Mouse (Mus musculus) forebrain, embryonic 12.5 days (tissue): ENCODE results near the gene Slc9b1. TPM values are rescaled to one million over a fixed set of nuclear protein-coding genes. Genes with fewer than 3 reads are reported as not detected.

ENCODE experiments used
- ATAC-seq: fragments of 200-750 bp; cut with Nextera tagmentation; 2 replicates; pipeline ENCODE4 v1.8.0; 2017; ENCODE audit warnings: moderate TSS enrichment; ENCODE audit not compliant: low FRiP score
- H3K27ac ChIP-seq: fragments of 300-500 bp; sonication (generic); 2 replicates; pipeline ENCODE4 v1.5.1; 2016; ENCODE audit warnings: mild to moderate bottlenecking
- H3K27me3 ChIP-seq: fragments of 300-500 bp; sonication (generic); 2 replicates; pipeline ENCODE4 v1.6.1; 2016; ENCODE audit warnings: mild to moderate bottlenecking
- H3K36me3 ChIP-seq: fragments of 300-500 bp; sonication (generic); replicated peaks from 2 replicates; pipeline ENCODE4 v1.6.1; 2016; ENCODE audit warnings: mild to moderate bottlenecking
- H3K4me1 ChIP-seq: fragments of 300-500 bp; sonication (generic); 2 replicates; pipeline ENCODE4 v1.6.1; 2016
- H3K4me2 ChIP-seq: fragments of 300-500 bp; sonication (generic); 2 replicates; pipeline ENCODE4 v1.6.1; 2016; ENCODE audit warnings: mild to moderate bottlenecking, moderate library complexity
- H3K4me3 ChIP-seq: fragments of 300-500 bp; sonication (generic); replicated peaks from 2 replicates; pipeline ENCODE4 v1.5.1; 2016; ENCODE audit warnings: mild to moderate bottlenecking
- H3K9ac ChIP-seq: fragments of 300-500 bp; sonication (generic); 2 replicates; pipeline ENCODE4 v1.6.1; 2016; ENCODE audit warnings: mild to moderate bottlenecking
- H3K9me3 ChIP-seq: fragments of 300-500 bp; sonication (generic); 2 replicates; pipeline ENCODE4 v1.6.1; 2016
- WGBS: fragments of 180-500 bp; shearing (Covaris S2); methylation state at CpG from one replicate; pipeline ENCODE4 v1.1.7; 2016; 5-methylcytosine and 5-hydroxymethylcytosine counted together
- polyA plus RNA-seq: library from polyadenylated mRNA; unstranded; fragments of >200 nt; fragmentation: Nextera tagmentation; extraction: Ambion mirVana; gene quantifications from 2 replicates; pipeline ENCODE4 v1.2.1, GENCODE M21; 2016

Gene Slc9b1
- polyA plus RNA-seq, 1 experiment from 2014 or later, result 0.31 TPM

DNA sequence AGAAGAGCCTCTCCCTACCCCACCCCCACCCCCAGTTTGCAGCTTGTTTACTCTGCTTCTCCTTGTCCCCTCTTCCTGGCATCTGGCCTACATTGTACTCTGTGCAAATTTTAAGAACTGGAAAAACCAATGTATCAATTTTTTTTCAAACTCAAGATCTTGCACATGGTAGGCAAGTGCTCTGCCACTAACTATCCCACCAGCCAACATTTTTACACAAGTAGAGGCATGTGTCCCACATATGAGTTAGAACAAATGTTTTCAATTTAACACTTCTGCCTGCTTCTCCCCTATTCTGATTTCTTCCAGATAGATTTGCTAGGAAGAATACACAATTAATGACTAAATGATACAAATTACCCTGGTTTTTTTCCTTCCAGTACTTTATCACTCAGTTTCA lies 49.3 kb downstream of the Slc9b1 start:
- Histone ChIP-seq H3K27ac (no peak overlapping the region), H3K9me3 (no peaks in the 10 kb centered on the region), H3K9ac (no peak overlapping the region), H3K27me3 (no peaks in the 10 kb centered on the region), H3K4me1 (peaks cover 10% of the 10 kb centered on the region), H3K4me3 (no peak overlapping the region), H3K4me2 (no peak overlapping the region), H3K36me3 (no peaks in the 10 kb centered on the region)
- no peak for ATAC-seq

DNA sequence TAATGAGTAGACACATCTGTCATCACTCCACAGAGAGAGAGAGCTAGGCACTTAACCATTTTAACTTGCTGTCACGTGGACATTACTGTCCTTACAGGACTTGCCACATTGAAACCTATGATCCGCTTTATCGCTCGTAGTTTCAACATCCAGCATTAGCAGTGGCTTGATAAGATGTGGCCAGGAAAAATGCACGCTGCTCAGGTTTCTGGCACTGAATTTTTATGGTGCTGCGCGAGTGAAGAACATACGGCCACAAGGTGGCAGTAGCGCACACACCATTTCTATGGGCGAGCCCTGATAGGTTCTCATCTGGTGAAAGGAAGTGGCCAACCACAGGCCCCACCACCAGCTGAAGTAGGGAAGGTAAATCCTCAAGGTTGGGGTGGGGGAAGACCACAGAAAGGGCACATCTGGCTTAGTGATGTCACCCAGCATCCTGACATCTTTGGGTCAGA lies 54.4 kb downstream of the Slc9b1 start:
- peaks cover 10% of the 10 kb centered on the region for H3K4me1 ChIP-seq
- H3K9me3 ChIP-seq, result no peaks in the 10 kb centered on the region
- H3K9ac ChIP-seq, result no peak overlapping the region
- H3K4me2 ChIP-seq, result no peak overlapping the region
- H3K27me3 ChIP-seq, result no peaks in the 10 kb centered on the region
- ATAC-seq, result peak; percentile 78
- peaks cover 14% of the 10 kb centered on the region for H3K36me3 ChIP-seq
- H3K4me3 ChIP-seq, result no peak overlapping the region
- H3K27ac ChIP-seq, result no peak overlapping the region
- 17% methylated on average over 10 of the region's 10 CpGs for WGBS

DNA sequence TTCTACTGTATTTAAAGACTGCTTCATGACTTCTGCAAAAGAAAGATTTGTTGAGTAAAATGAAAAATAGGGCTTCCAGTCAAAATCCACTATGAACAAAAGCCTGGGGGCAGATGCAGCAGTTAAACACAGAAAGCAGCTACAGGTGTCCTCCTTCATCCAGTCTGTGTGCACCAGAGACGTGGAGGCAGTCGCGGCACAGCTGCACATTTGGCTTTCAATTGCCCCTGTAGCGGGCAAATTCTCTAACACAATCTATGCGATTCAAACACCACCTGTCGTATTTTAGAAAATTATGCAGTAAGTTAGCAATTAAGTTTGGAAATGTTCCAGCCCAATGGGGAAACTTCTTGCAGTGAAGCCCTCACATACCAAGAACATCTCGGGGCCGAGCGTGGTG lies 55.4 kb downstream of the Slc9b1 start:
- Histone ChIP-seq H3K9ac (no peak overlapping the region), H3K27me3 (no peaks in the 10 kb centered on the region), H3K4me2 (no peak overlapping the region), H3K4me3 (no peak overlapping the region), H3K9me3 (no peaks in the 10 kb centered on the region), H3K36me3 (peaks cover 17% of the 10 kb centered on the region), H3K27ac (no peak overlapping the region), H3K4me1 (peaks cover 10% of the 10 kb centered on the region)
- no peak for ATAC-seq
- WGBS, result 84% methylated on average over 9 of the region's 9 CpGs

DNA sequence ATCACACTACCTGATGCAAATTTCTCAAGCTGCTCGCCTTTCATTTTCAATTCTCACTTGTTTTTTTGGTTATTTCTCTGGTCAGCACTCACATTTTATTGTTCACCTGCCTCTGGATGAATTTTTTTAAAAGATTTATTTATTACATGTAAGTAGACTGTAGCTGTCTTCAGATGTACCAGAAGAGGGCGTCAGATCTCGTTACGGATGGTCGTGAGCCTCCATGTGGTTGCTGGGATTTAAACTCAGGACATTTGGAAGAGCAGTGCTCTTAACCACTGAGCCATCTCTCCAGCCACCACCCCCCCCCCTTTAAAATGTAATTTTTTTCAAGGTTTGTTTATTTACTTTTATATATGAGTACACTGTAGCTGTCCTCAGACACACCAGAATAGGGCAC lies 56.0 kb downstream of the Slc9b1 start:
- no peak overlapping the region for H3K27ac ChIP-seq
- no peaks in the 10 kb centered on the region for H3K9me3 ChIP-seq
- 73% methylated on average over 5 of the region's 5 CpGs for whole genome bisulfite sequencing
- no peak overlapping the region for H3K9ac ChIP-seq
- H3K4me2 ChIP-seq, result no peak overlapping the region
- H3K4me1 ChIP-seq, result peaks cover 10% of the 10 kb centered on the region
- peaks cover 17% of the 10 kb centered on the region for H3K36me3 ChIP-seq
- no peak for ATAC-seq
- H3K4me3 ChIP-seq, result no peak overlapping the region
- no peaks in the 10 kb centered on the region for H3K27me3 ChIP-seq

DNA sequence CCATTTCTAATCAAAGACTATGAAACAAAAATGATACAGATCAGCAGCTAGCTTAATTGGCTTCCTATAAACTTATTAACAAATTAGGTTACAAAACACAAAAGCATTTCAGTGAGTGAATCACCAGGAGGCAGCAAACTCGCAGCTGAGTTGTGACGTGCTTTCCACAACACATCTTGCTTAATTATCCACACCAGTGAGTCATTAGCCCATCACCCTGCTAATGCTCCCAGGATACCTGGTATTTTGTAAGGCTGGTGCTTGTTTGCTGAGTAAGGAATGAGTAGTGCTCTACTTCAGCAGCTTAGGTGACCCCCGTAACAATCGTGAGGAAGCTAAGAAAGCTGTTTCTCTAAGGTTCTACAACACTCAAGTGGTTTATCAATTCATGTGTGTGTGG lies 56.8 kb downstream of the Slc9b1 start:
- 63% methylated on average over 4 of the region's 4 CpGs for WGBS
- no peak overlapping the region for H3K4me2 ChIP-seq

DNA sequence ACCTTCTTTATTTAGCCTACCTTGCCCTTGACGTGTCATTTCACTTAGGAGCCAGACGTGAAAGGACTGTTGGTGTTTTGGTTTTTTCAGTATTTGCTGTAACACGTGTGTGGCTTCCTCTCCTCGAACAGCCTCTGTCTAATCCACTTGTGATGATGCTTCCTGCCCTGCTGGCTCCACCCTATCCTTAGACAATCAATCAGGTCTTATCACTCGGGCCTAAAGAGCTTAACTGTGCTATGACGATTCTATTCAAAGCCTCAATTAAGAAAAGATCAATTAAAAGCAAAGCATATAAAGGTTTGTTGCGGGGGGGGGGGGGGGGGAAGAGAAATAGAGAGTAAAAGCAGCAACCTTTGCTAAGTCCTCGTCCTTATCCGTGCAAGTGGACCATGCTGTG lies 59.5 kb downstream of the Slc9b1 start:
- no peak for ATAC-seq
- Histone ChIP-seq H3K4me3 (no peak overlapping the region), H3K4me2 (no peak overlapping the region), H3K9ac (no peak overlapping the region), H3K36me3 (peaks cover 28% of the 10 kb centered on the region), H3K4me1 (peaks cover 5% of the 10 kb centered on the region), H3K27ac (no peak overlapping the region), H3K9me3 (0 out of 2 replicates have a peak, but pooled peaks cover 2% of the 10 kb centered on the region), H3K27me3 (no peaks in the 10 kb centered on the region)
- WGBS, result 77% methylated on average over 9 of the region's 9 CpGs

More for the DNA sequence above, 56.8 kb downstream of the Slc9b1 start:
- Histone ChIP-seq H3K27ac (no peak overlapping the region), H3K9ac (no peak overlapping the region), H3K4me3 (no peak overlapping the region), H3K27me3 (no peaks in the 10 kb centered on the region), H3K4me1 (peaks cover 8% of the 10 kb centered on the region), H3K9me3 (0 out of 2 replicates have a peak, but pooled peaks cover 2% of the 10 kb centered on the region), H3K36me3 (peaks cover 21% of the 10 kb centered on the region)
- no peak for ATAC-seq

DNA sequence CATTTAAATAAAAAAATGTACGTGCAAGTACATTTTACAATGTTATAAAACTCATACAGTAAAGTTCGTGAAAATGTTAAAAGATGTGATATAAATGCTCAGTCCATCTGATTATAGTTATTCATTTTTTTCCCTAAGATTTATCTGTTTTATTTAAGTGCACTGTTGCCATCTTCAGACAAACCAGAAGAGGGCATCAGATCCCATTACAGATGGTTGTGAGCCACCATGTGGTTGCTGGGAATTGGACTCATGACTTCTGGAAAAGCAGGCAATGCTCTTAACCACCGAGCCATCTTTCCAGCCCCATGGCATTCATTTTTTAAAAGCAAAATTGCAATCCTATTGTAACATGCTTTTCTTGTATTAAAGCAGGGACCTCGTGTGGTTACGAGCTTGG lies 61.4 kb downstream of the Slc9b1 start:
- Histone ChIP-seq H3K36me3 (peaks cover 28% of the 10 kb centered on the region), H3K4me2 (no peak overlapping the region), H3K4me1 (peaks cover 8% of the 10 kb centered on the region), H3K9me3 (0 out of 2 replicates have a peak, but pooled peaks cover 2% of the 10 kb centered on the region), H3K4me3 (no peak overlapping the region), H3K9ac (no peak overlapping the region), H3K27ac (no peak overlapping the region), H3K27me3 (no peaks in the 10 kb centered on the region)
- no peak for ATAC-seq
- 93% methylated on average over 5 of the region's 5 CpGs for WGBS

DNA sequence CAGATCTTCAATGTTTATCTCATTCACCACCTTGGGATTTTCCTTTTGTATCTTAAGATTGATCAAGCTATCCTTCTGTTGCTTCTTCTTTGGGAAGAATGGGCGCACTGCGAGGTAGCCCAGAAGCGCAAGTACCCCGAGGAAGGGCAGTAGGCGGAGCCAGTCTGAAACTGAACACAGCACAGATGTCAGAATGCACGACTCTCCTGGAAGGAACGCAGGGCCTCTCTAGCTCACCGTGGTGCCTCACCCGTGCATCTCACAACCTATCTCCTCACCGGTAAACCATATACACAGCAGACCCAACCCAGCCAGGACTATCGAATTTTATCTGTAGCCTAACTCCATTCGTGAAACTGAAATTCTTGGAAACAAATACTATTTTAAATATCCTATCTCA lies 63.2 kb downstream of the Slc9b1 start:
- 93% methylated on average over 12 of the region's 12 CpGs for WGBS
- Histone ChIP-seq H3K27me3 (no peaks in the 10 kb centered on the region), H3K9me3 (0 out of 2 replicates have a peak, but pooled peaks cover 2% of the 10 kb centered on the region), H3K36me3 (peaks cover 24% of the 10 kb centered on the region), H3K4me3 (no peak overlapping the region), H3K4me2 (no peak overlapping the region), H3K9ac (no peak overlapping the region), H3K4me1 (peaks cover 8% of the 10 kb centered on the region), H3K27ac (no peak overlapping the region)
- ATAC-seq, result no peak

DNA sequence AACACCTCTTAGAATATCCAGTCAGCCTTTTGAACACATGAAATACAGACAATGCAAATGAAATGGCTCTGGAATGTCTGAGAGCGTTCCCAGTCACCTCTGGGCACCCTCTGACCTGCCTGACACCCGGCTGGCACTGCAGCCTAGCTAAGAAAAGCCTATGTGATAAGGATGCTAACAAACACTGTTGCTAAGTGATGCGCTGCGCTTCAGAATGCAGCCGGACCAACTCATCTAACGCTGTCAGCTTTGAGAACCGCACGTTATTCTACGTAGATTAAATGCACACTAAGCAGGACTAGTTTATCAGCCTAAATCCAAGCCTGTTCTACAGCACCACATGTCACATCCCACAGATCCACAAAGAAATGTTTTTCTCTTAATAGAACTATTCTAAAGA lies 64.0 kb downstream of the Slc9b1 start:
- 61% methylated on average over 9 of the region's 9 CpGs for WGBS
- ATAC-seq, result no peak
- no peak overlapping the region for H3K4me3 ChIP-seq
- H3K9me3 ChIP-seq, result 0 out of 2 replicates have a peak, but pooled peaks cover 2% of the 10 kb centered on the region
- no peak overlapping the region for H3K4me2 ChIP-seq
- no peak overlapping the region for H3K27ac ChIP-seq
- H3K36me3 ChIP-seq, result peaks cover 23% of the 10 kb centered on the region
- H3K9ac ChIP-seq, result no peak overlapping the region
- no peaks in the 10 kb centered on the region for H3K27me3 ChIP-seq
- peaks cover 8% of the 10 kb centered on the region for H3K4me1 ChIP-seq

DNA sequence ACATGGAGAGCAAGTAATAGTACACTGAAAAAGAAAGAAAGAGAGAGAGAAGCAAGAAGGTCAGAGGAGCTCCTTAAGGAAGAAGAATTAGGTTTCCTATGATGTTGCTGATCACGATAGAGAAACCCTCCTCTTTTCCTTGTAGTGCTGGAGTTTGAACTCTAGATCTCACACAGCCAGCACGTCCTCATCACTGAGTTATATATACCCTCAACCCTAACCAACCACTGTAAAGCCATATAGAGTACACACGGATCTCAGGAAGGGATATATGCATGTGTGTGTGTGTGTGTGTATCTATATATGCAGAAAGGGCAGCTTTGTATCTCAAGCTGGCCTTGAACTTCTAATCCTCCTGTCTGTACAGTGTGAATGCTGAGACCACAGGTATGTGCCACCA lies 69.4 kb downstream of the Slc9b1 start:
- Histone ChIP-seq H3K4me1 (peaks cover 16% of the 10 kb centered on the region), H3K9ac (no peak overlapping the region), H3K4me2 (no peak overlapping the region), H3K27me3 (no peaks in the 10 kb centered on the region), H3K27ac (no peak overlapping the region), H3K36me3 (peaks cover 9% of the 10 kb centered on the region; the same call in 1 of the 2 replicates), H3K4me3 (no peak overlapping the region), H3K9me3 (no peaks in the 10 kb centered on the region)
- 77% methylated on average over 3 of the region's 3 CpGs for WGBS
- no peak for ATAC-seq

DNA sequence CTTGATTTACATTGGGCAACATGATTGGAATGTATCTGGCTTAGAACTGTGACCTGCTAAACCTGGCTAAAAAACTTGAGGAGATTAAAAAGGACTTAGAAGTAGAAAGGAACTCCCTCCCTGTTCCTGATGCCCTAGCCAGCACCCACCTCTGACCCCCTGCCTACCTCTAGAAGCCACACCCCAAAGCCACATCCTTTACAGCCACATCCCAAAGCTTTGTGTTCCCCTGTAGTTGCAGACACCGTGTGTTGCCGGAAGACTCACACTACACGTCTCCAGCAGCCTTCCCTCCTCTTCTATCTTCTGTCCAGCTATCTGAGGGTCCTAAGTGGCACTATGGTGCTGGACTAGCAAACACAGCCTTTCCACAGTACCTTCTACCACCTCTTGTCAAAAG lies 70.0 kb downstream of the Slc9b1 start:
- Histone ChIP-seq H3K9me3 (no peaks in the 10 kb centered on the region), H3K27ac (no peak overlapping the region), H3K27me3 (no peaks in the 10 kb centered on the region), H3K4me1 (peaks cover 16% of the 10 kb centered on the region), H3K4me3 (no peak overlapping the region), H3K36me3 (peaks cover 9% of the 10 kb centered on the region; the same call in 1 of the 2 replicates), H3K4me2 (no peak overlapping the region), H3K9ac (no peak overlapping the region)
- no peak for ATAC-seq
- 88% methylated on average over 3 of the region's 3 CpGs for WGBS

DNA sequence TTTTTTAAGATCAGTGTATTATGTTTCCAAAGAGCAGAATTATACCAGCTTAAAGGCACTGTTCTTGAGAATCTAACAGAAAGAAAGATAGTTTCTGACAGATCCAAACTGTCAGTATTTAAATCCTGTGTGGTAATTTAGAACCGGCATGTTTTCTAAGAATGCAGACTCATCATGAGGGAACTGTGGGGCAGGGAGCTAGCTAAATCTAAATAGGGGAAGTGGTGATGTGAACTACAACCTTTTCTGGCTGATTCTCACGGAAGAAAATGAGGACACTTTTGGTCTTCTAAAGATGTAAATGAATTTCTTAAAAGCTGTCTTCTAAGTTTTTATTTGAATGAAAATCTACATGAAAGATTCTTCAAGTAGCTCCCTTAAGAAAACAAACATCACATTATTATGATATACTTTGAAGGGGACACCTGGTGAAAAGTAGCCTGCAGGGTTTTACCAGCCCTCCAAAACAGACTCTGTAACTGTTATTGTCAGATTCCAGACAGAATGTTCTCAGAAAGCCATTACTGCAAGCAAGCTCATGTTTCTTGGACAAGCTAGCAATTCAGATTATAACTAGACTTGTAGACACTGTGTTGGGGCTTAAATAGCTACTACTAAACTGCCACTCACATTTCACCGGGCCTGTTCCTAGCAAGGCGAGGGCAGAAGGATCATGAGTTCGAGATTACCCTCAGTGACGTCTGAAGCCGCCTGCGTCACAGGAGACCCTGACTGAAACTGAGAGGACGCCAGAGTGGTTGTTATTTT lies 72.9 kb downstream of the Slc9b1 start:
- H3K4me3 ChIP-seq, result no peak overlapping the region
- H3K27ac ChIP-seq, result no peak overlapping the region
- no peak for ATAC-seq
- peaks cover 25% of the 10 kb centered on the region for H3K4me1 ChIP-seq
- H3K9ac ChIP-seq, result 0 out of 2 replicates have a peak overlapping the region, but pooled peaks have one; percentile 3
- H3K4me2 ChIP-seq, result no peak overlapping the region
- no peaks in the 10 kb centered on the region for H3K9me3 ChIP-seq
- 91% methylated on average over 9 of the region's 9 CpGs for WGBS
- no peaks in the 10 kb centered on the region for H3K27me3 ChIP-seq
- H3K36me3 ChIP-seq, result peaks cover 9% of the 10 kb centered on the region; the same call in 1 of the 2 replicates

DNA sequence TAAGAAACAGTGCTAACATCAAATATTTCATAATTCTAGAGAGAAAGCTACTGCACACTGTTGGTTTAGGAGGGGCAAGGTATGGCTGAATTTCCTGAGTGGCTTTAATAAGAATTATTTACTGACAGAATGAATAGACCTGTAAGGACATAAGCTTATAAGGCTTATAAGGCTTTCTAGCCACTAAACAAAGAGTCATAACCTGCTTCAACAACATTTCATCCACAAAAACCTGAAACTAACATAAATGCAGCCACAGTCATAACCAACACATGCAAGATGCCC lies 73.4 kb downstream of the Slc9b1 start:
- no peaks in the 10 kb centered on the region for H3K27me3 ChIP-seq
- H3K36me3 ChIP-seq, result peaks cover 7% of the 10 kb centered on the region; the same call in 1 of the 2 replicates
- no peak for ATAC-seq
- no peak overlapping the region for H3K4me2 ChIP-seq
- H3K27ac ChIP-seq, result no peak overlapping the region
- no peaks in the 10 kb centered on the region for H3K9me3 ChIP-seq
- no peak overlapping the region for H3K4me3 ChIP-seq
- H3K4me1 ChIP-seq, result peaks cover 25% of the 10 kb centered on the region
- 0 out of 2 replicates have a peak overlapping the region, but pooled peaks have one; percentile 3 for H3K9ac ChIP-seq
